Mouse (Mus musculus): ENCODE measurements around the gene Adtrp. TPM values are rescaled to one million over a fixed set of nuclear protein-coding genes. Genes with fewer than 3 reads are reported as not detected.

The Adtrp gene
- polyA plus RNA-seq (2014; fragmentation: Nextera tagmentation; extraction: Ambion mirVana) = not detected in 2 replicates

DNA sequence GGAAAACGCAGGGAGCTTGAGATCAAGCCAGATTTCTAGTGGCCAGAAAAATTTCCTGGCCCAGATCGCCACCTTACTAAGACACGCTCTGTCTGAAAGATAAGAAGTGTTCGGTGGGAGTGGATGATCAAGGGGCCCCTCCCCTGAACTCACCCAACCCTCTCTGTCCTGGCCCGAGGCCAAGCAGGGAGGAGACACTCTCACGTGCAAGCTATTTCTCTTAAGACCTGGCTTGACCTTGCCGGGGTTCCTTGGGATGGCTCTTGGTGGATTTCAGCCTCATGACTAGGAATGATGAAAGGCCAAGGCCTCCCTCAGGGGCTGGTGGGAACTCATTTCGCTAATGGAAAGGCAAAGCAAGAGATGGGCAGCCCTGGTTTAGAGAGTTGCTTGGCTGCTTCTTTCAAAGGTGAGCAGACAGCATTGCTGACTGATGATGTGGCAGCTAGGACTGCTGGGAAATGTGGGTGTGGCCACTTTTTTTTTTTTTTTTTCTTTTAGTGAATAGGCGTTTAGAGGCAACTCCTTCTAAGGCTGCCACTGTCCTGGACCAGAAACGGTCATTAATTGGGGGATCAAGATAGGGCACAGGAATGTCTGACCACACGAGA, at the start of gene Adtrp:
Gene Adtrp, minus strand, starts transcription at position 169 of the 611 bp plus-strand sequence.
- DNase-seq (ENCODE audit: low spot score) (no peak), ATAC-seq (no peak)
- 83% methylated on average over 11 of the region's 11 CpGs for WGBS
- H3K27me3 ChIP-seq (replicated peaks; ENCODE audit: control insufficient read depth, insufficient read depth, low read length) = no peaks in the 10 kb centered on the region
- H3K4me3 ChIP-seq (ENCODE audit: low read depth, low read length) = no peak within 1 kb of the TSS
- no peak within 1 kb of the TSS for H3K9ac ChIP-seq (ENCODE audit: low read length)
- no peaks in the 10 kb centered on the region for H3K36me3 ChIP-seq (ENCODE audit: control insufficient read depth, insufficient read depth, low read length)
- no peak within 1 kb of the TSS for H3K4me2 ChIP-seq (ENCODE audit: low read length)
- peaks cover 4% of the 10 kb centered on the region; the same call in 1 of the 2 replicates for H3K4me1 ChIP-seq (ENCODE audit: control insufficient read depth, insufficient read depth, low read length)
- H3K27ac ChIP-seq (ENCODE audit: low read depth, low read length) = no peak within 1 kb of the TSS
- H3K9me3 ChIP-seq (replicated peaks; ENCODE audit: control insufficient read depth, low read length) = no peaks in the 10 kb centered on the region

DNA sequence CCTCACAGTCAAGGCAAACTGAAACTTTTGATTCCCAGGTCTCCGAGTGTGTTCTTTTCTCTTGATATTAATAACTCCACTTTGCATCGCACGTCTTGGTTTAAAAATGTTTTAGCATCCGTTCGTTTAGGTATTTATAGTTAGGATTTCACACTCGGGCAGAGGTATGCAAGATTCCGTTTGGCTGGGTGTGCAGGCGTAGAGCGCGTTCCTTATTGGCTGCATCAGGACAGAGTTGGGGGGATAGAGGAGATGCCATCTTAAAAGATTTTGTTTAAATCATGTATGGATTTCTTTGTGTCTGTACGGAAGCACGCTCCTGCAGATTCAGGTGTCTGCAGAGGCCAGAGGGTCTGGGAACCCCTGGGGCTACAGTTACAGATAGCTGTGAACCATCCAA, 44.5 kb upstream of the Adtrp start:
- no peak overlapping the region for H3K4me2 ChIP-seq (ENCODE audit: low read length)
- no peaks in the 10 kb centered on the region for H3K27me3 ChIP-seq (replicated peaks; ENCODE audit: control insufficient read depth, insufficient read depth, low read length)

DNA sequence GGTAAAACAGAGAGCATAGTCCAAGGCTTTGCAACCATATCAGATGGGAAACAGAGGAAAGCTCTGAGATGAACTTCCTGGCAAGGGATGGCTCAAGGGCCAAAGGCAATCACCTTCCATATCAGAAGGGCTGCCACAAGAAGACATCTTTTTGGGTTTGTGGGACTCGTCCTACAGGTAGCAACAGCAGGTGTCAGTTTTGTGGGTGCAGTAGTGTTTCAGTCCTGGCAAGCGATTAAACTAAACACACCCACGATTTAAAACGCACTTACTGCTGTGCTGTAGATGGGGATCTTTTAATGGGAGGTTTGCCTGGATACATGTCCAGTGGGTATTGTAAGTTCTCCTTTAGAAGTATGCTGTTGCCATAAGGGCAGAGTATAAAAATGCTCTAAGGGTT, 43.1 kb upstream of the Adtrp start:
- Histone ChIP-seq H3K4me3 (ENCODE audit: low read depth, low read length) (no peak overlapping the region), H3K9me3 (replicated peaks; ENCODE audit: control insufficient read depth, low read length) (no peaks in the 10 kb centered on the region), H3K4me1 (ENCODE audit: control insufficient read depth, insufficient read depth, low read length) (no peaks in the 10 kb centered on the region), H3K27me3 (replicated peaks; ENCODE audit: control insufficient read depth, insufficient read depth, low read length) (no peaks in the 10 kb centered on the region), H3K36me3 (ENCODE audit: control insufficient read depth, insufficient read depth, low read length) (no peaks in the 10 kb centered on the region), H3K4me2 (ENCODE audit: low read length) (no peak overlapping the region), H3K9ac (ENCODE audit: low read length) (no peak overlapping the region), H3K27ac (ENCODE audit: low read depth, low read length) (no peak overlapping the region)
- DNase-seq (ENCODE audit: low spot score) = no peak
- ATAC-seq = no peak
- WGBS = 89% methylated on average over 4 of the region's 4 CpGs

More for the DNA sequence above, 44.5 kb upstream of the Adtrp start:
- Histone ChIP-seq H3K9me3 (replicated peaks; ENCODE audit: control insufficient read depth, low read length) (no peaks in the 10 kb centered on the region), H3K9ac (ENCODE audit: low read length) (no peak overlapping the region), H3K4me1 (ENCODE audit: control insufficient read depth, insufficient read depth, low read length) (no peaks in the 10 kb centered on the region), H3K4me3 (ENCODE audit: low read depth, low read length) (no peak overlapping the region), H3K36me3 (ENCODE audit: control insufficient read depth, insufficient read depth, low read length) (no peaks in the 10 kb centered on the region), H3K27ac (ENCODE audit: low read depth, low read length) (no peak overlapping the region)
- no peak for DNase-seq (ENCODE audit: low spot score)
- 94% methylated on average over 12 of the region's 12 CpGs for WGBS
- no peak for ATAC-seq

DNA sequence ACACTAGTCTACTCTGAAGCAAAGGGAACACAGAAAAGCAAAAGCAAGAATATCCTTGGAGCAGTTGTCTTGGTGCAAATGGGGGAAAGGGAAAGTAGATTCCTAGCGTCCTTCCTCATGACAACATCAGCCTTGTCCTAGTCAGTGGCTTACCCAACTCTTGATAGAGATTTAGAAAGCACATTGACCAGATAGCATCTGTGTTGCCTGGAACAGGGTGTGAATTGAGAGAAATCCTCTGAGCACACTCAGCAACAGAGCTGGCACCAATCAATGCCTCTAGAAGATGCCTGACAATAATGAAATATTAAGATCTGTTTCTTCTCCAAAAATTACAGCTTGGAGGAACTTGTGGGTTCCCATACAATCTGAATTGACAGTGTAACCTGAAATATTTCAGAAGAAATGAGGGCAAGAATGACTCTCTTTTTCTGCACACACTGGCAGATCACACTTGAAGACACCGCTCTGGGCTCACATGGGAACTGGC, 42.7 kb upstream of the Adtrp start:
- DNase-seq (ENCODE audit: low spot score) = no peak
- Histone ChIP-seq H3K27me3 (replicated peaks; ENCODE audit: control insufficient read depth, insufficient read depth, low read length) (no peaks in the 10 kb centered on the region), H3K4me2 (ENCODE audit: low read length) (no peak overlapping the region), H3K4me3 (ENCODE audit: low read depth, low read length) (no peak overlapping the region), H3K27ac (ENCODE audit: low read depth, low read length) (no peak overlapping the region), H3K9ac (ENCODE audit: low read length) (no peak overlapping the region), H3K4me1 (ENCODE audit: control insufficient read depth, insufficient read depth, low read length) (no peaks in the 10 kb centered on the region), H3K9me3 (replicated peaks; ENCODE audit: control insufficient read depth, low read length) (no peaks in the 10 kb centered on the region), H3K36me3 (ENCODE audit: control insufficient read depth, insufficient read depth, low read length) (no peaks in the 10 kb centered on the region)
- WGBS = 94% methylated on average over 2 of the region's 2 CpGs
- ATAC-seq = no peak

- no peaks in the 10 kb centered on the region for H3K9me3 ChIP-seq (replicated peaks; ENCODE audit: control insufficient read depth, low read length)
- H3K9ac ChIP-seq (ENCODE audit: low read length) = no peak overlapping the region
- H3K36me3 ChIP-seq (ENCODE audit: control insufficient read depth, insufficient read depth, low read length) = no peaks in the 10 kb centered on the region
- ATAC-seq (no peak), DNase-seq (ENCODE audit: low spot score) (no peak)
- no peaks in the 10 kb centered on the region for H3K4me1 ChIP-seq (ENCODE audit: control insufficient read depth, insufficient read depth, low read length)
- 84% methylated on average over 2 of the region's 2 CpGs for WGBS
- H3K27me3 ChIP-seq (replicated peaks; ENCODE audit: control insufficient read depth, insufficient read depth, low read length) = no peaks in the 10 kb centered on the region
- H3K4me3 ChIP-seq (ENCODE audit: low read depth, low read length) = no peak overlapping the region
- no peak overlapping the region for H3K4me2 ChIP-seq (ENCODE audit: low read length)
- no peak overlapping the region for H3K27ac ChIP-seq (ENCODE audit: low read depth, low read length)
These were observed 41.2 kb upstream of the Adtrp start for GRCm38 (mm10) chr13:41888644-41889043.

- H3K36me3 ChIP-seq (ENCODE audit: control insufficient read depth, insufficient read depth, low read length) = no peaks in the 10 kb centered on the region
- H3K27ac ChIP-seq (ENCODE audit: low read depth, low read length) = no peak overlapping the region
- H3K9ac ChIP-seq (ENCODE audit: low read length) = no peak overlapping the region
- H3K4me1 ChIP-seq (ENCODE audit: control insufficient read depth, insufficient read depth, low read length) = no peaks in the 10 kb centered on the region
- 93% methylated on average over 4 of the region's 4 CpGs for WGBS
- no peaks in the 10 kb centered on the region for H3K9me3 ChIP-seq (replicated peaks; ENCODE audit: control insufficient read depth, low read length)
- no peak overlapping the region for H3K4me3 ChIP-seq (ENCODE audit: low read depth, low read length)
- no peak overlapping the region for H3K4me2 ChIP-seq (ENCODE audit: low read length)
- ATAC-seq (no peak), DNase-seq (ENCODE audit: low spot score) (no peak)
- no peaks in the 10 kb centered on the region for H3K27me3 ChIP-seq (replicated peaks; ENCODE audit: control insufficient read depth, insufficient read depth, low read length)
These were observed 38.6 kb upstream of the Adtrp start for GRCm38 (mm10) chr13:41886120-41886519.

GRCm38 (mm10) chr13:41883665-41884291, 36.3 kb upstream of the Adtrp start:
- H3K9ac ChIP-seq (ENCODE audit: low read length) = no peak overlapping the region
- DNase-seq (ENCODE audit: low spot score) = no peak
- no peaks in the 10 kb centered on the region for H3K27me3 ChIP-seq (replicated peaks; ENCODE audit: control insufficient read depth, insufficient read depth, low read length)
- WGBS = 74% methylated on average over 4 of the region's 4 CpGs
- H3K4me1 ChIP-seq (ENCODE audit: control insufficient read depth, insufficient read depth, low read length) = no peaks in the 10 kb centered on the region
- no peak overlapping the region for H3K4me2 ChIP-seq (ENCODE audit: low read length)
- H3K27ac ChIP-seq (ENCODE audit: low read depth, low read length) = no peak overlapping the region
- H3K4me3 ChIP-seq (ENCODE audit: low read depth, low read length) = no peak overlapping the region
- ATAC-seq = no peak
- H3K36me3 ChIP-seq (ENCODE audit: control insufficient read depth, insufficient read depth, low read length) = no peaks in the 10 kb centered on the region
- H3K9me3 ChIP-seq (replicated peaks; ENCODE audit: control insufficient read depth, low read length) = no peaks in the 10 kb centered on the region

- Histone ChIP-seq H3K9me3 (replicated peaks; ENCODE audit: control insufficient read depth, low read length) (no peaks in the 10 kb centered on the region), H3K36me3 (ENCODE audit: control insufficient read depth, insufficient read depth, low read length) (no peaks in the 10 kb centered on the region), H3K27ac (ENCODE audit: low read depth, low read length) (no peak overlapping the region), H3K9ac (ENCODE audit: low read length) (no peak overlapping the region), H3K4me3 (ENCODE audit: low read depth, low read length) (no peak overlapping the region), H3K27me3 (replicated peaks; ENCODE audit: control insufficient read depth, insufficient read depth, low read length) (no peaks in the 10 kb centered on the region), H3K4me2 (ENCODE audit: low read length) (no peak overlapping the region), H3K4me1 (ENCODE audit: control insufficient read depth, insufficient read depth, low read length) (no peaks in the 10 kb centered on the region)
- ATAC-seq (no peak), DNase-seq (ENCODE audit: low spot score) (no peak)
- WGBS = 70% methylated on average over 2 of the region's 2 CpGs
These were observed 33.7 kb upstream of the Adtrp start for GRCm38 (mm10) chr13:41881201-41881600.

GRCm38 (mm10) chr13:41880525-41880924, 33.0 kb upstream of the Adtrp start:
- ATAC-seq = no peak
- H3K36me3 ChIP-seq (ENCODE audit: control insufficient read depth, insufficient read depth, low read length) = no peaks in the 10 kb centered on the region
- no peaks in the 10 kb centered on the region for H3K27me3 ChIP-seq (replicated peaks; ENCODE audit: control insufficient read depth, insufficient read depth, low read length)
- DNase-seq (ENCODE audit: low spot score) = no peak
- H3K9ac ChIP-seq (ENCODE audit: low read length) = no peak overlapping the region
- H3K4me2 ChIP-seq (ENCODE audit: low read length) = no peak overlapping the region
- H3K27ac ChIP-seq (ENCODE audit: low read depth, low read length) = no peak overlapping the region
- H3K9me3 ChIP-seq (replicated peaks; ENCODE audit: control insufficient read depth, low read length) = no peaks in the 10 kb centered on the region
- no peaks in the 10 kb centered on the region for H3K4me1 ChIP-seq (ENCODE audit: control insufficient read depth, insufficient read depth, low read length)
- no peak overlapping the region for H3K4me3 ChIP-seq (ENCODE audit: low read depth, low read length)

All from forebrain, embryonic 14.5 days (tissue).